Mouse (Mus musculus): ENCODE data around the gene Snx3. TPM values are rescaled to one million over a fixed set of nuclear protein-coding genes. Genes with fewer than 3 reads are reported as not detected.

Gene Snx3
- polyA plus RNA-seq, 1 experiment from 2014 or later: 294 TPM

- peak; percentile 94 for DNase-seq
- H3K9ac ChIP-seq: peak within 1 kb of the TSS; percentile 92
- H3K4me2 ChIP-seq: peak within 1 kb of the TSS; percentile 91
- no peaks in the 10 kb centered on the region for H3K36me3 ChIP-seq
- WGBS (ENCODE audit: insufficient replicate concordance): under 1% methylated on average over 29 of the region's 29 CpGs
- ATAC-seq (ENCODE audit: low read depth): peak; percentile 94
- H3K27me3 ChIP-seq: no peaks in the 10 kb centered on the region
- no peaks in the 10 kb centered on the region for H3K9me3 ChIP-seq (replicated peaks)
- H3K4me1 ChIP-seq (replicated peaks): peaks cover 64% of the 10 kb centered on the region
- peak within 1 kb of the TSS; percentile 84 for H3K4me3 ChIP-seq (replicated peaks)
- H3K27ac ChIP-seq: peak within 1 kb of the TSS; percentile 97
These were observed 23.5 kb upstream of the Snx3 start, which contains the start of gene Afg1l for GRCm38 (mm10) chr10:42478341-42478720. TSS of gene Afg1l (minus strand) at chr10:42478565.

DNA sequence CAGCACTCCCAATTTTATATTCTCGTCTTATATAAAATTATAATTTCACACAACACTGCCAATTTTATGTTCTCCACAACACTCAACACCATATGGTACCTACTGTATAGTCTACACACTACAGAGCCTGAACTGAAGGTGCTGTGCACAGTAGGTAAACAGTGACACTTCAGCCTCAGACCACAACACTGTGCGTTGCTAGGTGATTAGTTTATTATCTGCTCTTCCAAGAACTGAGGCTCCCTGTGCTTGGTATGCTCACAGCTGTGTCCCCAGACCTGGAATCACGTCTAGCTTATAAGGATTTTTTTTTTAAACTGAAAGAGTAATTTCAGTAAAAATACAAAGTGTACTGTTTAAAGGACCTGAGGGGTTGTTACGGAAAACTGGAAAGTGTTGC is 21.1 kb upstream of the Snx3 start:
- H3K4me1 ChIP-seq (replicated peaks): peaks cover 61% of the 10 kb centered on the region
- no peaks in the 10 kb centered on the region for H3K27me3 ChIP-seq
- no peaks in the 10 kb centered on the region for H3K36me3 ChIP-seq
- H3K9me3 ChIP-seq (replicated peaks): no peaks in the 10 kb centered on the region
- H3K4me3 ChIP-seq (replicated peaks): no peak overlapping the region
- H3K4me2 ChIP-seq: no peak overlapping the region
- H3K9ac ChIP-seq: no peak overlapping the region
- WGBS (ENCODE audit: insufficient replicate concordance): 49% methylated on average over 4 of the region's 4 CpGs
- DNase-seq (peak; percentile 35), ATAC-seq (ENCODE audit: low read depth) (peak; percentile 36)
- H3K27ac ChIP-seq: peak overlapping the region; percentile 97; the same call in 1 of the 2 replicates

GRCm38 (mm10) chr10:42488606-42489296 is 13.1 kb upstream of the Snx3 start:
- DNase-seq: no peak
- Histone ChIP-seq H3K9ac (no peak overlapping the region), H3K4me1 (replicated peaks) (peaks cover 19% of the 10 kb centered on the region), H3K27ac (no peak overlapping the region), H3K27me3 (no peaks in the 10 kb centered on the region), H3K9me3 (replicated peaks) (no peaks in the 10 kb centered on the region), H3K36me3 (no peaks in the 10 kb centered on the region), H3K4me2 (no peak overlapping the region), H3K4me3 (replicated peaks) (no peak overlapping the region)
- 35% methylated on average over 8 of the region's 8 CpGs for WGBS (ENCODE audit: insufficient replicate concordance)
- 0 out of 2 replicates have a peak, but pooled peaks have one; percentile 31 for ATAC-seq (ENCODE audit: low read depth)

DNA sequence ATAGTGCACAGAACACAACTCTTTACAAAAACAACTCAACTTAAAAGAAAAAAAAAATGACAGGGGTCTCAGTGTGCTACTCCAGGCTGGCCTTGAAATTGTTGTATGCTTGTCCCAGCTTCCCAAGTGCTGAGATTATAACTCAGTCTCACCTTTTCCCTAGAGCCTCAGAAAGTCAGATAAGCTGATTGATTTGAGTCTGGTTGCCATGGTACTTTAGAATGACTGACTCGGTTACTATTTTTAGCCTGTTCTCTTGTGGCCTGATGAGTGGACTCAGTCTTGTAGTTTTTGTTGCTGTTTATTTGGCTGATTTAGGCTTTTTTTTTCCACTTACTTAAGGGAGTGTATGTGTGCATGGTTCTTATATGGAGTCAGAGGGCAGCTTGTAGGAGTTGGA is 10.7 kb upstream of the Snx3 start:
- Histone ChIP-seq H3K27ac (no peak overlapping the region), H3K27me3 (no peaks in the 10 kb centered on the region), H3K4me1 (replicated peaks) (peaks cover 19% of the 10 kb centered on the region), H3K9me3 (replicated peaks) (no peaks in the 10 kb centered on the region), H3K36me3 (no peaks in the 10 kb centered on the region), H3K4me3 (replicated peaks) (no peak overlapping the region), H3K9ac (no peak overlapping the region), H3K4me2 (no peak overlapping the region)
- DNase-seq (no peak), ATAC-seq (ENCODE audit: low read depth) (no peak)
- WGBS (ENCODE audit: insufficient replicate concordance): 15% methylated on average over 1 of the region's 1 CpGs

- Histone ChIP-seq H3K9ac (no peak overlapping the region), H3K4me2 (no peak overlapping the region), H3K4me3 (replicated peaks) (no peak overlapping the region), H3K27me3 (no peaks in the 10 kb centered on the region), H3K9me3 (replicated peaks) (no peaks in the 10 kb centered on the region), H3K4me1 (replicated peaks) (peaks cover 19% of the 10 kb centered on the region), H3K36me3 (no peaks in the 10 kb centered on the region), H3K27ac (no peak overlapping the region)
- ATAC-seq (ENCODE audit: low read depth) (no peak), DNase-seq (no peak)
- 76% methylated on average over 10 of the region's 10 CpGs for WGBS (ENCODE audit: insufficient replicate concordance)
These were observed 9.6 kb upstream of the Snx3 start for GRCm38 (mm10) chr10:42492027-42492771.

DNA sequence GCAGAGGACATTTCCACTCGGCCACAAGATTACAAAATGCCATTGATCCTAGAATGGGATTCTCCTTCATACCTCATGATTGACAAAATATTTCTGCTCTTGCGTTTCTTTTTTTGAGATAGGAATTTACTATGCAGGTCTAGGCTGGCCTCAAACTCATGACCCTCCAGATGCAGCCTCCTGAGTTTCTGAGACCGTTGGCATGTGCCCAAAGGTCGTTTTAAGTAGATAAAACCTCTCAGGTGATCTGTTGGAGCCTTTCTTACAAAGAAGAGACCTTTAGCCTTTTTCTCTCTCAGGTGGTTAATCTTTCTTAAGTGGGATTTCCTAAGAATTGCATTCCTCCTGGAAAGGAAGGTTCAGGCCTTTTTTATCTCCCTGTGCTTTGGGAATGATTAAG is 8.8 kb upstream of the Snx3 start:
- DNase-seq (no peak), ATAC-seq (ENCODE audit: low read depth) (no peak)
- H3K4me3 ChIP-seq (replicated peaks): no peak overlapping the region
- no peaks in the 10 kb centered on the region for H3K36me3 ChIP-seq
- WGBS (ENCODE audit: insufficient replicate concordance): 46% methylated on average over 4 of the region's 4 CpGs
- H3K9ac ChIP-seq: no peak overlapping the region
- peaks cover 21% of the 10 kb centered on the region for H3K4me1 ChIP-seq (replicated peaks)
- no peaks in the 10 kb centered on the region for H3K9me3 ChIP-seq (replicated peaks)
- no peak overlapping the region for H3K4me2 ChIP-seq
- no peak overlapping the region for H3K27ac ChIP-seq
- H3K27me3 ChIP-seq: no peaks in the 10 kb centered on the region

DNA sequence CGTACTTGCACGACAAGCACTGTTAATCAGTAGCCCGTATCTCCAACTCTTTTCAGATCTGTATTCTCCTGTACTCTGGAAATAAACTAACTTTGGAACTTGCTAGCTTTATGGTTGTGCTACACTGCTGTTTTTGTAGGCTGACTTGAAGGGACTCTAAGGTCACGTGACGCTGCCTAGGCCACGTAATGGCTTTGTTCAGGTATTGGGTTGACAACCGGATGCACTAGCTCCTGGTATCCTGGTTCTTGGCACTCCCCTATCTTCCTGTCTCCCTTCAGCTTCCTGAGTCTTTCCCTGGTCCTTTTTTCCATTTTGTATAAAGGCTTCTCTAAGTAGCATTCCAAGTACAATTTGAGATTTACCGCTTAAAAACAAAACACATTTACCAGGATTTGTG is 1.2 kb upstream of the Snx3 start:
- Histone ChIP-seq H3K36me3 (peaks cover 6% of the 10 kb centered on the region; the same call in 1 of the 2 replicates), H3K4me3 (replicated peaks) (no peak overlapping the region), H3K4me2 (peak overlapping the region; percentile 77), H3K9me3 (replicated peaks) (no peaks in the 10 kb centered on the region), H3K27me3 (no peaks in the 10 kb centered on the region), H3K4me1 (replicated peaks) (peaks cover 53% of the 10 kb centered on the region), H3K9ac (peak overlapping the region; percentile 99; the same call in 1 of the 2 replicates), H3K27ac (peak overlapping the region; percentile 99)
- no peak for DNase-seq
- ATAC-seq (ENCODE audit: low read depth): no peak
- WGBS (ENCODE audit: insufficient replicate concordance): 86% methylated on average over 8 of the region's 8 CpGs

DNA sequence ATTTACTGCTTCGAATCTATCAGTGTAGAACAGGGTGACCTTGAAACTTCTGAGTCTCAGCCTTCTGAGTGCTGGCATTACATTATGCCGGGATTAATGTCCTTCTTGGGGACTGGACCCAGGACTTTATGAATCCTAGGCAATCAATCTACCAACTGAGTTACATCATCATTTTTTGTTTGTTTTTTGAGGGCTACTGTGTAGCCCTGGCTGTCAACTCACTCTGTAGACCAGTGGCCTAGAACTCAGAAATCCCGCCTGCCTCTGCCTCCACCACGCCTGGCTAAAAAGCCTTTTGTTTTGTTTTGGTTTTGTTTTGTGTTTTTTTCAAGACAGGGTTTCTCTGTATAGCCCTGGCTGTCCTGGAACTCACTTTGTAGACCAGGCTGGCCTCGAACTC is 669 bp upstream of the Snx3 start:
- H3K36me3 ChIP-seq: peaks cover 6% of the 10 kb centered on the region; the same call in 1 of the 2 replicates

GRCm38 (mm10) chr10:42502349-42503111 is 700 bp downstream of the Snx3 start:
- ATAC-seq (ENCODE audit: low read depth) (peak; percentile 44), DNase-seq (peak; percentile 59)
- Histone ChIP-seq H3K27ac (peak overlapping the region; percentile 99), H3K9me3 (replicated peaks) (no peaks in the 10 kb centered on the region), H3K9ac (peak overlapping the region; percentile 99), H3K36me3 (peaks cover 16% of the 10 kb centered on the region), H3K27me3 (no peaks in the 10 kb centered on the region), H3K4me2 (peak overlapping the region; percentile 77), H3K4me3 (replicated peaks) (peak overlapping the region; percentile 94), H3K4me1 (replicated peaks) (peaks cover 70% of the 10 kb centered on the region)
- WGBS (ENCODE audit: insufficient replicate concordance): under 1% methylated on average over 55 of the region's 55 CpGs

More for the DNA sequence above, 669 bp upstream of the Snx3 start:
- Histone ChIP-seq H3K9ac (peak overlapping the region; percentile 99), H3K27me3 (no peaks in the 10 kb centered on the region), H3K4me1 (replicated peaks) (peaks cover 58% of the 10 kb centered on the region), H3K9me3 (replicated peaks) (no peaks in the 10 kb centered on the region), H3K27ac (peak overlapping the region; percentile 99), H3K4me3 (replicated peaks) (peak overlapping the region; percentile 94), H3K4me2 (peak overlapping the region; percentile 77)
- WGBS (ENCODE audit: insufficient replicate concordance): 64% methylated on average over 5 of the region's 5 CpGs
- ATAC-seq (ENCODE audit: low read depth): no peak
- DNase-seq: no peak

GRCm38 (mm10) chr10:42504096-42504710 is 2.4 kb downstream of the Snx3 start:
- Histone ChIP-seq H3K27ac (peak overlapping the region; percentile 68), H3K9me3 (replicated peaks) (no peaks in the 10 kb centered on the region), H3K27me3 (no peaks in the 10 kb centered on the region), H3K4me2 (peak overlapping the region; percentile 77), H3K36me3 (peaks cover 33% of the 10 kb centered on the region), H3K9ac (peak overlapping the region; percentile 99), H3K4me1 (replicated peaks) (peaks cover 71% of the 10 kb centered on the region), H3K4me3 (replicated peaks) (peak overlapping the region; percentile 94)
- WGBS (ENCODE audit: insufficient replicate concordance): 57% methylated on average over 10 of the region's 10 CpGs
- DNase-seq: no peak
- no peak for ATAC-seq (ENCODE audit: low read depth)

- H3K27ac ChIP-seq: peak overlapping the region; percentile 92
- no peak for ATAC-seq (ENCODE audit: low read depth)
- WGBS (ENCODE audit: insufficient replicate concordance): 67% methylated on average over 6 of the region's 6 CpGs
These were observed 8.3 kb downstream of the Snx3 start for GRCm38 (mm10) chr10:42510141-42510540.

More at GRCm38 (mm10) chr10:42510141-42510540, 8.3 kb downstream of the Snx3 start:
- Histone ChIP-seq H3K4me1 (replicated peaks) (peaks cover 90% of the 10 kb centered on the region), H3K4me3 (replicated peaks) (no peak overlapping the region), H3K27me3 (no peaks in the 10 kb centered on the region), H3K9me3 (replicated peaks) (no peaks in the 10 kb centered on the region), H3K4me2 (no peak overlapping the region), H3K36me3 (peaks cover 38% of the 10 kb centered on the region), H3K9ac (no peak overlapping the region)
- no peak for DNase-seq

Data from liver, embryonic 13.5 days (tissue).